Mouse (Mus musculus): ENCODE measurements around the gene Pla2g4f.
A peak's percentile ranks its signal among the peaks of the same experiment; 100 is the strongest.

DNA sequence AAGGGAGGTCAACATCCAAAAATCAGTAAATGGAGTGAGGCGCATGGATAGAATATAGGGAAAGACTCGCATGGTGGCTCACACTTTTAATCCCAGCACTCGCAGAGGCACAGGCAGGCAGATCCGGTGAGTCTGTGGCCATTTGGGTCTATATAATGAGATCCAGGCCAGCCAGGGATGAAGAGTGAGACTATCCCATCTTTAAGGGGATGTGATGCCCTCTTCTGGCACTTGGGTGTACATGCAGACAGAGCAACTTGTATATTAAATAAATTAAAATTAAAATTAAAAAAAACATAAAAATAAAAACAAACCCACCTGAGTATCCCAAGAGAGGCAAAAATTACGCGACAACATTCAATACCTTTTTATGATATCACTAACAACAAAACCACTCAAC lies 48.4 kb downstream of the Pla2g4f start:
- TF ChIP-seq CTCF (IDR thresholded peaks at IDR 0.05) (peak; percentile 66), POLR2A (IDR thresholded peaks at IDR 0.05; ENCODE audit: insufficient read depth, low read depth, low read length) (no peak), EP300 (IDR thresholded peaks at IDR 0.05; ENCODE audit: insufficient read depth, low read depth, low read length) (no peak)
